8 mouse cellular contexts compared by ENCODE assay signal in genomic region chr9:77802461-77802860, GRCm38 (mm10). TPM values are rescaled to one million over a fixed set of nuclear protein-coding genes. Genes with fewer than 3 reads are reported as not detected.
DNase-seq lines count a peak whose midpoint lies in the region; ATAC-seq and TF ChIP-seq lines count a peak whose summit lies in the region.

No protein-coding gene starts in this region.

- H3K9ac ChIP-seq in heart, adult 2 months (ENCODE audit: low read depth, low read length), result no peak overlapping the region
- H3K9ac ChIP-seq in neural tube, embryonic 15.5 days (replicated peaks), result no peak overlapping the region

- H3K4me1 ChIP-seq in heart, adult 2 months (ENCODE audit: control insufficient read depth, insufficient read depth, low read length), result peaks cover 1% of the 10 kb centered on the region; the same call in 1 of the 2 replicates
- H3K4me1 ChIP-seq in neural tube, embryonic 15.5 days, result peaks cover 9% of the 10 kb centered on the region; the same call in 1 of the 2 replicates

- H3K36me3 ChIP-seq in heart, adult 2 months (ENCODE audit: control insufficient read depth, insufficient read depth, low read length), result no peaks in the 10 kb centered on the region
- no peaks in the 10 kb centered on the region for H3K36me3 ChIP-seq in neural tube, embryonic 15.5 days

- ATAC-seq in neural tube, embryonic 15.5 days (ENCODE audit: low FRiP score), result no peak

- peak; percentile 15 to 33 for DNase-seq in heart, adult 2 months
- no peak for DNase-seq in heart, adult 11 months
- DNase-seq in neural tube, embryonic 10.5 days (ENCODE audit: extremely low spot score, low spot score), result peak; percentile 30
- peak; percentile 10 for DNase-seq in adipocyte (ENCODE audit: low spot score)
- peak; percentile 53 for DNase-seq in heart, postnatal 4 days
- peak; percentile 62 for DNase-seq in retina, embryonic 14.5 days (ENCODE audit: low spot score)
- no peak for DNase-seq in urinary bladder, adult 18-20 months (ENCODE audit: low spot score in 2 of 2)

- peak; percentile 82 for TF ChIP-seq CTCF in heart, adult 2 months (IDR thresholded peaks at IDR 0.05)

- H3K9me3 ChIP-seq in neural tube, embryonic 15.5 days (replicated peaks), result no peaks in the 10 kb centered on the region

- intact Hi-C loops in heart, adult 2 months (cut with DNase I), result no loop called here

- no peaks in the 10 kb centered on the region for H3K79me2 ChIP-seq in heart, adult 2 months (replicated peaks; ENCODE audit: control insufficient read depth, insufficient read depth, low read length)

- H3K4me2 ChIP-seq in neural tube, embryonic 15.5 days, result no peak overlapping the region

- no peaks in the 10 kb centered on the region for H3K27me3 ChIP-seq in heart, adult 2 months (ENCODE audit: control insufficient read depth, insufficient read depth, low read length)
- H3K27me3 ChIP-seq in neural tube, embryonic 15.5 days (replicated peaks), result no peaks in the 10 kb centered on the region

- no peak overlapping the region for H3K27ac ChIP-seq in heart, adult 2 months
- no peak overlapping the region for H3K27ac ChIP-seq in neural tube, embryonic 15.5 days (replicated peaks)

- TF ChIP-seq EP300 in heart, adult 2 months (IDR thresholded peaks at IDR 0.05; ENCODE audit: insufficient read depth, low read depth, low read length), result no peak

- TF ChIP-seq POLR2A in heart, adult 2 months (IDR thresholded peaks at IDR 0.05; ENCODE audit: insufficient read depth, low read depth, low read length), result no peak

- WGBS in heart, adult 2 months, result 50% methylated on average over 7 of the region's 7 CpGs
- WGBS in neural tube, embryonic 15.5 days, result 66% methylated on average over 7 of the region's 7 CpGs

- H3K4me3 ChIP-seq in heart, adult 2 months, result no peak overlapping the region
- no peak overlapping the region for H3K4me3 ChIP-seq in neural tube, embryonic 15.5 days (replicated peaks)

RNA-seq across cellular contexts. Expression of gene Gclc, which starts 48.1 kb away (rescaled TPM):
- total RNA-seq in heart, adult 2 months (2021), result 10 to 100 TPM; 10.6 to 12.0 TPM
- 6.6 and 9.3 TPM in 2 replicates for polyA plus RNA-seq in heart, adult 2 months (2012; rRNA removed)
- polyA plus RNA-seq in neural tube, embryonic 15.5 days (2015; fragmentation: Nextera tagmentation; extraction: Ambion mirVana), result 15.2 and 17.2 TPM in 2 replicates
- 10 to 100 TPM; 12.0 to 12.4 TPM for total RNA-seq in heart, postnatal 4 days (2021)

Comparison
In these comparisons a context has a peak if more than half of its experiments do, and no peak if none do; other contexts are left out.
1. DNase-seq: peak in heart, adult 2 months (2 of 2), neural tube, embryonic 10.5 days (single experiment), adipocyte (single experiment), heart, postnatal 4 days (single experiment) and retina, embryonic 14.5 days (single experiment); none in heart, adult 11 months (single experiment) and urinary bladder, adult 18-20 months (0 of 2).